Mouse (Mus musculus) heart, embryonic 10.5 days (tissue): ENCODE measurements around the gene Kcnj5. TPM values are rescaled to one million over a fixed set of nuclear protein-coding genes. Genes with fewer than 3 reads are reported as not detected.

Experiments
- DNase-seq: peaks from one replicate; pipeline ENCODE4 v3.0.0-alpha.2; 2017; ENCODE audit warnings: low spot score
- H3K27ac ChIP-seq: fragments of 300-500 bp; sonication (generic); 2 replicates; pipeline ENCODE4 v1.5.1; 2016; ENCODE audit warnings: mild to moderate bottlenecking
- H3K27me3 ChIP-seq: fragments of 300-500 bp; sonication (generic); 2 replicates; pipeline ENCODE4 v1.6.1; 2016; ENCODE audit warnings: mild to moderate bottlenecking; ENCODE audit not compliant: poor library complexity, insufficient read depth, severe bottlenecking
- H3K36me3 ChIP-seq: fragments of 300-500 bp; sonication (generic); 2 replicates; pipeline ENCODE4 v1.6.1; 2016; ENCODE audit warnings: mild to moderate bottlenecking, moderate library complexity
- H3K4me1 ChIP-seq: fragments of 300-500 bp; sonication (generic); 2 replicates; pipeline ENCODE4 v1.6.1; 2016; ENCODE audit warnings: mild to moderate bottlenecking
- H3K4me3 ChIP-seq: fragments of 300-500 bp; sonication (generic); 2 replicates; pipeline ENCODE4 v1.5.1; 2016; ENCODE audit warnings: mild to moderate bottlenecking, moderate library complexity
- H3K9me3 ChIP-seq: fragments of 300-500 bp; sonication (generic); 2 replicates; pipeline ENCODE4 v1.6.1; 2016; ENCODE audit warnings: mild to moderate bottlenecking, moderate library complexity
- WGBS: fragments of 180-500 bp; shearing (Covaris S2); methylation state at CpG from one replicate; pipeline ENCODE4 v1.1.7; 2016; 5-methylcytosine and 5-hydroxymethylcytosine counted together
- polyA plus RNA-seq: library from polyadenylated mRNA; unstranded; fragments of >200 nt; fragmentation: Nextera tagmentation; extraction: Ambion mirVana; gene quantifications from 2 replicates; pipeline ENCODE4 v1.2.1, GENCODE M21; 2016

Gene Kcnj5
- 24.1 and 40.0 TPM in 2 replicates for polyA plus RNA-seq

DNA sequence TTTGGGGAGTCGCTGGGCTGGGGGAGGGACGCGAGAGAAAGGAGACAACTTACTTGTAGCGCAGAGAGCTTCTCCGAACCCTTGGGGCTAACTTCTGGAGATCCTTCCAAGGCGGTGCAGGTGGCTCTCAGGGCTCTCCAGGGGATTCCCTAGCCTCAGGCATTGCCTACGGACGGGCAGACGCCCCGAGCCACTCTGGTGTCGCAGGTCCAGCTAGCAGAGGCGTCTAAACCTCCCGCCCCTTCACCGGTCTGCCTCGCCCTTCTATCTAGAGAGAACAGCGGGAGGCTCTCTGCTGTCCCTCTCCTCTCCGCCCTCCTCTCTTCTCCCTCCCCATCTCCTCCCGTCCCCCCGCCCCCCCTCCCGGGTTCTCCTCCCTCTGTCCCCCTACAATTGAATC is at the start of gene Kcnj5:
Gene Kcnj5 (minus strand): TSS at position 300 of the 400 bp plus-strand sequence.
- peak within 1 kb of the TSS; percentile 90 for H3K27ac ChIP-seq
- DNase-seq, result peak; percentile 89

DNA sequence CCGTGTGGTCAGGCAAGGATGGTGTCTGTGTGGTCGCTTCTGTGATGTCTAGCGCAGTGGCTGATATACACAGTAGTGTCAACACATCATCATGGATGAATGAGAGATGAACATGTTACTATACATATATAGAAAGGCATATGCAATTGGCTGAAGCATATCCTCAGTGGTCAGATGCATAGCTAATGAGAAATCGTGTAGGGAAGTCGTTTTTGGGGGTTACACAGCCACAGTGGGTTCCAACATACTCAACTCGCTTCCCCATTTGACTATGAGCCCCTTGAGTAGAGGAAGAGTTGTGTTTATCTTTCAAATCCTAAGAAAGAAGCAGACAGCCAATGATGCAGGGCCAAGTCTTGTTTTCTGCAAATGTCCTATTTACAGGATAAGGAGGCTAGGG is 48.6 kb upstream of the Kcnj5 start:
- DNase-seq, result no peak
- H3K4me1 ChIP-seq, result peaks cover 25% of the 10 kb centered on the region
- 78% methylated on average over 6 of the region's 6 CpGs for WGBS

More for the DNA sequence above, at the start of gene Kcnj5:
- H3K9me3 ChIP-seq, result no peaks in the 10 kb centered on the region
- WGBS, result under 1% methylated on average over 19 of the region's 20 CpGs
- H3K4me3 ChIP-seq, result peak within 1 kb of the TSS; percentile 68
- H3K4me1 ChIP-seq, result peaks cover 50% of the 10 kb centered on the region
- H3K27me3 ChIP-seq, result peaks cover 50% of the 10 kb centered on the region
- no peaks in the 10 kb centered on the region for H3K36me3 ChIP-seq

DNA sequence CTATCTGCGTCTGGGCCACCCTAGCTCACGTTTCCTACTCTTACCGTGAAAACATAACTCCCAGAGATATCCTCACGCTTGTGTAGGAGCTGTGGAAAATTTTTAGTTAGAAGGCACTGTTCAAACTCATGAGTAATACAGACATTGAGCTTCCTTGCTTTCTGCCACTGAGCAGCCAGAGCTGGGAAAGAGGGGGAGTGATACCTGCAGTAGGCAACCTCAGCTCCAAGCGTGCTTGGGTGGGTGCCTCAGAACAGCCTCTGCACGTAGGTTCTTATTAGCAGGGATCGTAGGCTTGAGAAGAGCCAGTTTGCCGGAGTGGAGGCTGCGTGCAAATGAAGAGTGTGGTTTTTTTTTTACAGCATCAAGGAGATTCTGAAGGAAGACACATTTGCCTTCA is 47.6 kb upstream of the Kcnj5 start:
- 68% methylated on average over 9 of the region's 9 CpGs for WGBS
- Histone ChIP-seq H3K9me3 (no peaks in the 10 kb centered on the region), H3K27me3 (no peaks in the 10 kb centered on the region), H3K27ac (no peak overlapping the region), H3K36me3 (no peaks in the 10 kb centered on the region), H3K4me1 (peaks cover 25% of the 10 kb centered on the region), H3K4me3 (no peak overlapping the region)
- no peak for DNase-seq

More for the DNA sequence above, 48.6 kb upstream of the Kcnj5 start:
- no peaks in the 10 kb centered on the region for H3K27me3 ChIP-seq
- no peak overlapping the region for H3K4me3 ChIP-seq
- H3K27ac ChIP-seq, result no peak overlapping the region
- no peaks in the 10 kb centered on the region for H3K36me3 ChIP-seq
- no peaks in the 10 kb centered on the region for H3K9me3 ChIP-seq

DNA sequence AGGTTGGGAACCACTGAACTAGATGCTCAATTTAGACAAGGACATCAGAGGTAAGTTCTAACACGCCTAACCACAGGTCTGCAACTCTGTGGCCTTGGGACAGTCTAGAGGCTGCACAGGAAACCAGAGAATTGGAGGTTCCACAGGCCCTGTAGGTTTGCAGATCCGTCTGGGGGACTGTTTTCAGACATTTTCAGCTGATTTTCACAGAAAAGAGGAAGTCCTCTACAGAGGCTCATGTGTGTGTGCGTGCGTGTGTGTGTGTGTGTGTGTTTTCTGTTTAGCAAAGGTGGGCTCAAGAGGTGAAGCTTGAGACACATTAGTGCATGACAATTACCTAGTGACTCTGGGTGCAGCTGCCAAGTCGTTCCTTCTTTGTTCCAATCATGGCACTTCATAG is 46.9 kb upstream of the Kcnj5 start:
- no peak overlapping the region for H3K4me3 ChIP-seq
- no peaks in the 10 kb centered on the region for H3K36me3 ChIP-seq
- peaks cover 25% of the 10 kb centered on the region for H3K4me1 ChIP-seq
- H3K9me3 ChIP-seq, result no peaks in the 10 kb centered on the region
- 81% methylated on average over 5 of the region's 5 CpGs for WGBS
- no peak for DNase-seq
- no peak overlapping the region for H3K27ac ChIP-seq
- no peaks in the 10 kb centered on the region for H3K27me3 ChIP-seq

GRCm38 (mm10) chr9:32388120-32388519 is 44.0 kb upstream of the Kcnj5 start:
- no peak for DNase-seq
- H3K9me3 ChIP-seq, result no peaks in the 10 kb centered on the region
- peaks cover 9% of the 10 kb centered on the region; the same call in 1 of the 2 replicates for H3K27me3 ChIP-seq
- no peak overlapping the region for H3K4me3 ChIP-seq
- no peak overlapping the region for H3K27ac ChIP-seq
- no peaks in the 10 kb centered on the region for H3K36me3 ChIP-seq
- WGBS, result 84% methylated on average over 1 of the region's 1 CpGs
- H3K4me1 ChIP-seq, result peaks cover 14% of the 10 kb centered on the region; the same call in 1 of the 2 replicates

DNA sequence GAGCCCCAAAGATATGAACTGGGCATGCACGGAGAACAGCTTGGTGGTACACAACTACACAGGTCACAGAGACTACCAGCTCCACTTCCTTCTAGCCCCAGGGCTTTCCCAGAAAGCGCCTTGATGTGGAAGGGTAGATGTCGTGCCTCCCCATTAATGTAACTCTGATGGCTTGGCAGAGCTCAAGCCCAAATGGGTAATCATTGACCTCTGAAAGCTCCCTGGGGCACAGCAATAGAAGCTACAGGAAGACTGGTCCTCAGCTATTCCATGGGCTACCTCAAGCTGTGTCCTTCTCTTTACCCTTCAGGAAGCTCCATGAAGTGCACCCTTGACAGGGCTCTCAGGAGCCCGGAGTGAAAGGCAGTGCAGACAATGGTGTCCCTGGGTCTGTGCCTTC is 40.8 kb upstream of the Kcnj5 start:
- Histone ChIP-seq H3K9me3 (no peaks in the 10 kb centered on the region), H3K27me3 (peaks cover 9% of the 10 kb centered on the region; the same call in 1 of the 2 replicates), H3K4me1 (peaks cover 11% of the 10 kb centered on the region; the same call in 1 of the 2 replicates), H3K27ac (no peak overlapping the region), H3K4me3 (no peak overlapping the region), H3K36me3 (no peaks in the 10 kb centered on the region)
- DNase-seq, result no peak
- WGBS, result 73% methylated on average over 4 of the region's 4 CpGs

GRCm38 (mm10) chr9:32376863-32377590 is 32.9 kb upstream of the Kcnj5 start:
- Histone ChIP-seq H3K27me3 (no peaks in the 10 kb centered on the region), H3K9me3 (no peaks in the 10 kb centered on the region), H3K4me3 (no peak overlapping the region), H3K27ac (no peak overlapping the region), H3K4me1 (0 out of 2 replicates have a peak, but pooled peaks cover 8% of the 10 kb centered on the region), H3K36me3 (no peaks in the 10 kb centered on the region)
- 76% methylated on average over 5 of the region's 5 CpGs for WGBS
- no peak for DNase-seq

- 65% methylated on average over 7 of the region's 7 CpGs for WGBS
- Histone ChIP-seq H3K27ac (no peak overlapping the region), H3K36me3 (no peaks in the 10 kb centered on the region), H3K27me3 (no peaks in the 10 kb centered on the region), H3K9me3 (no peaks in the 10 kb centered on the region), H3K4me3 (no peak overlapping the region), H3K4me1 (0 out of 2 replicates have a peak, but pooled peaks cover 4% of the 10 kb centered on the region)
- DNase-seq, result no peak
Observed at GRCm38 (mm10) chr9:32376031-32376430, 31.9 kb upstream of the Kcnj5 start.

GRCm38 (mm10) chr9:32373656-32374055 is 29.5 kb upstream of the Kcnj5 start:
- H3K4me3 ChIP-seq, result no peak overlapping the region
- no peaks in the 10 kb centered on the region for H3K27me3 ChIP-seq
- H3K36me3 ChIP-seq, result no peaks in the 10 kb centered on the region
- no peak for DNase-seq
- WGBS, result 88% methylated on average over 6 of the region's 6 CpGs
- no peak overlapping the region for H3K27ac ChIP-seq
- 0 out of 2 replicates have a peak, but pooled peaks cover 4% of the 10 kb centered on the region for H3K4me1 ChIP-seq
- no peaks in the 10 kb centered on the region for H3K9me3 ChIP-seq

GRCm38 (mm10) chr9:32372202-32372601 is 28.1 kb upstream of the Kcnj5 start, which contains the start of gene Kcnj1:
Gene Kcnj1, plus strand, starts transcription at chr9:32372493.
- H3K4me1 ChIP-seq, result 0 out of 2 replicates have a peak, but pooled peaks cover 4% of the 10 kb centered on the region
- WGBS, result 77% methylated on average over 6 of the region's 6 CpGs
- H3K36me3 ChIP-seq, result no peaks in the 10 kb centered on the region
- H3K27ac ChIP-seq, result no peak within 1 kb of the TSS
- H3K9me3 ChIP-seq, result no peaks in the 10 kb centered on the region
- DNase-seq, result no peak
- no peak within 1 kb of the TSS for H3K4me3 ChIP-seq
- no peaks in the 10 kb centered on the region for H3K27me3 ChIP-seq

GRCm38 (mm10) chr9:32369388-32369787 is 25.2 kb upstream of the Kcnj5 start:
- H3K4me1 ChIP-seq, result 0 out of 2 replicates have a peak, but pooled peaks cover under 1% of the 10 kb centered on the region
- no peak overlapping the region for H3K27ac ChIP-seq
- H3K27me3 ChIP-seq, result no peaks in the 10 kb centered on the region
- 57% methylated on average over 6 of the region's 6 CpGs for WGBS
- no peaks in the 10 kb centered on the region for H3K36me3 ChIP-seq
- no peak overlapping the region for H3K4me3 ChIP-seq
- 0 out of 2 replicates have a peak, but pooled peaks cover 2% of the 10 kb centered on the region for H3K9me3 ChIP-seq
- no peak for DNase-seq

DNA sequence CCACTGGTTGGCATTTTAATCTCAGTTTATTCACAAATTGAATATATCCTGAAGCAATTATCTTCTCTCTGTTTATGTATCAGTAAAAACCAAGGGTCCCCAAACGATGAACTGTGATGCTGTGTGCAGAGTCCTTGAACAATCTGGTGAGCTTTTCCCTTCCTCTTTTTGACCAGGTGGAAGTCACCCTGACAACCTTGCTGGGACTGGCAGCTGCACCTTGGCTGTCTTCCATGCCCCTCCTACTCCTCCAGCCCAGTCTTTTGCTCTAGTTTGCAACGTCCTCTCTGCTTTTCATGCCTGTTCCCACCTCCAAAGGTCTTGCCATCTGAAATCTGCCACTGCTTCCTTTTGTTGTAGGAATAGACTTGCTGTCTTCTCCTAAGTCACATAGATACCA is 24.7 kb upstream of the Kcnj5 start:
- H3K27me3 ChIP-seq, result no peaks in the 10 kb centered on the region
- no peak overlapping the region for H3K27ac ChIP-seq
- WGBS, result 43% methylated on average over 2 of the region's 2 CpGs
- no peaks in the 10 kb centered on the region for H3K4me1 ChIP-seq
- no peak for DNase-seq
- H3K4me3 ChIP-seq, result no peak overlapping the region
- H3K36me3 ChIP-seq, result no peaks in the 10 kb centered on the region
- H3K9me3 ChIP-seq, result 0 out of 2 replicates have a peak, but pooled peaks cover 2% of the 10 kb centered on the region

GRCm38 (mm10) chr9:32360770-32361169 is 16.6 kb upstream of the Kcnj5 start:
- no peaks in the 10 kb centered on the region for H3K9me3 ChIP-seq
- WGBS, result 81% methylated on average over 1 of the region's 1 CpGs
- H3K36me3 ChIP-seq, result no peaks in the 10 kb centered on the region
- H3K4me1 ChIP-seq, result peaks cover 8% of the 10 kb centered on the region
- no peak overlapping the region for H3K4me3 ChIP-seq
- no peak overlapping the region for H3K27ac ChIP-seq
- no peak for DNase-seq
- H3K27me3 ChIP-seq, result no peaks in the 10 kb centered on the region
